Mouse (Mus musculus): Measurements from ENCODE around the gene C5ar2.
"Not testable (repeated sequence)": the region's sequence is repeated elsewhere in the genome, so short reads cannot be mapped to it uniquely, and the experiment has no call there.

DNA sequence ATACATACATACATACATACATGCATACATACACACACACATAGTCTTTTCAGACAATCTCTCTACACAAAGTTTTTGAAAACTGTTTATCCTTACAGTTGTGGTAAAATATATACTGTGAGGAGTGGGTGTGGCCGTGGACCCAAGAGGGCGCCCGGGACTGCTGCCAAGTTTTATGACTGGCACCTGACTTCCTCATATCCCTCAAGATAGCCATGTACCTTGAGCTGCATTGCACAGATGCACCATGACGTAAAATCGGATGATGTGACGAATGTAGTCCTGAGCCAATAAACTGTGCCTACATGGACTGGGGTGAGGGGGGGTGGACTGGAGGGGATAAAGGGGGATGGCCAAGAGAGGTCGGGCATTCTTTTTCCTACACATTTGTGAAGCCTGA lies 22.6 kb upstream of the C5ar2 start:
- not testable (repeated sequence) for TF ChIP-seq CTCF (IDR thresholded peaks at IDR 0.05; ENCODE audit: extremely low read depth, insufficient read depth, insufficient read length, insufficient replicate concordance); POLR2A (IDR thresholded peaks at IDR 0.05; ENCODE audit: low read depth, low read length)
